Mouse (Mus musculus): ENCODE measurements around the gene Dtd1.

- TF ChIP-seq CTCF (conservative IDR thresholded peaks at IDR 0.05; ENCODE audit: insufficient read depth, insufficient read length, low read depth, low read length) (no peak), POLR2A (IDR thresholded peaks at IDR 0.05; ENCODE audit: low read depth, low read length) (no peak)
These were observed 70.7 kb downstream of the Dtd1 start for GRCm38 (mm10) chr2:144670289-144670930.

All from kidney, adult 2 months (tissue).